Mouse (Mus musculus) spleen, adult 2 months (tissue): ENCODE measurements around the gene Tmem164. TPM values are rescaled to one million over a fixed set of nuclear protein-coding genes. Genes with fewer than 3 reads are reported as not detected.

ENCODE experiments used
- DNase-seq, 2 experiments: peaks; one replicate each; pipeline versions ENCODE4 v3.0.0 to v3.0.0-alpha.2; 2012 to 2021; ENCODE audit warnings: low spot score in 2 of 2, low read depth in 1 of 2
- H3K27ac ChIP-seq: fragments of 200-500 bp; 2 replicates; pipeline ENCODE4 v1.5.1; 2012; ENCODE audit warnings: low read length, inconsistent platforms; ENCODE audit not compliant: insufficient read depth
- H3K27me3 ChIP-seq: fragments of 200-500 bp; 2 replicates; pipeline ENCODE4 v1.6.1; 2012; ENCODE audit warnings: mild to moderate bottlenecking, moderate library complexity, low read length, inconsistent platforms; ENCODE audit not compliant: control insufficient read depth, insufficient read depth
- H3K36me3 ChIP-seq: fragments of 200-500 bp; 2 replicates; pipeline ENCODE4 v1.6.1; 2012; ENCODE audit warnings: mild to moderate bottlenecking, low read length, inconsistent platforms; ENCODE audit not compliant: control insufficient read depth, insufficient read depth
- H3K4me1 ChIP-seq: fragments of 200-500 bp; 2 replicates; pipeline ENCODE4 v1.6.1; 2011; ENCODE audit warnings: inconsistent platforms; ENCODE audit not compliant: control insufficient read depth, insufficient read depth, insufficient read length
- H3K4me3 ChIP-seq: fragments of 200-500 bp; 2 replicates; pipeline ENCODE4 v1.5.1; 2011; ENCODE audit warnings: mild to moderate bottlenecking, inconsistent platforms; ENCODE audit not compliant: insufficient read depth, insufficient read length; ENCODE audit errors: extremely low read depth
- CTCF ChIP-seq: fragments of 200-500 bp; IDR thresholded peaks from 2 replicates; pipeline ENCODE4 v1.5.1; 2011; ENCODE audit warnings: mild to moderate bottlenecking, inconsistent platforms; ENCODE audit not compliant: insufficient read depth, insufficient read length, insufficient replicate concordance; ENCODE audit errors: extremely low read depth
- POLR2A ChIP-seq: fragments of 200-500 bp; IDR thresholded peaks from 2 replicates; pipeline ENCODE4 v1.6.1; 2011; ENCODE audit warnings: low read depth, low read length, inconsistent platforms
- WGBS: fragments of 180-500 bp; shearing (Covaris S2); methylation state at CpG from one replicate; pipeline ENCODE4 v1.1.7; 2018; 5-methylcytosine and 5-hydroxymethylcytosine counted together
- polyA plus RNA-seq: library from polyadenylated mRNA; depleted of rRNA; stranded (reverse); fragments of >200 nt; gene quantifications from 2 replicates; pipeline ENCODE4 v1.2.3, GENCODE M21; 2012

The Tmem164 gene
- polyA plus RNA-seq, 1 experiment, result 13.4 TPM

- no peak for DNase-seq
- Histone ChIP-seq H3K4me3 (no peak overlapping the region), H3K4me1 (no peaks in the 10 kb centered on the region), H3K27me3 (no peaks in the 10 kb centered on the region), H3K27ac (no peak overlapping the region), H3K36me3 (no peaks in the 10 kb centered on the region; the same call in 1 of the 2 replicates)
- TF ChIP-seq CTCF (no peak), POLR2A (no peak)
- WGBS, result 72% methylated on average over 4 of the region's 4 CpGs
Measured at GRCm38 (mm10) chrX:142794069-142794610, 112.9 kb downstream of the Tmem164 start.

DNA sequence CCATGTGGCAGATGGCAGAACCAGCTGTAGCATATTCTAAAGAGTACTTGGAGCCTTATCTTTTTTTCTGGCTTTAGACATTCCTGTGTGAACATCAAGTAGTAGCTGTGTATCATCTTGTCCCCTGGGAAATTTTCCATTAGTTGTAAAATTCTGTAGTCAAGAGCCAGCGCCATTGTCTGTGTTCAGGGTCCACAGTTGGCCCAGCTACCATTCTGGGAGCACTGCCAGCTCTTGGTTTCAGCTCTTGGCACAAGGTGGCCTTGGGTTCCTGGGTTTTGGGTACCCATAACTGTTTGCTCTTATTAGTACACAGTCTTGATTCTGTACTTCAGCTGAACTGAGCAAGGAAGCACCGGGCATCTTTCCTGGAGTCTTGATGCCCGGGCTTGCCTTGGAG, 123.4 kb downstream of the Tmem164 start:
- TF ChIP-seq CTCF, result no peak
- TF ChIP-seq POLR2A, result no peak
- no peak for DNase-seq
- no peaks in the 10 kb centered on the region; the same call in 1 of the 2 replicates for H3K4me1 ChIP-seq
- no peak overlapping the region for H3K4me3 ChIP-seq
- no peaks in the 10 kb centered on the region for H3K36me3 ChIP-seq
- H3K27ac ChIP-seq, result no peak overlapping the region
- WGBS, result 86% methylated on average over 3 of the region's 3 CpGs
- H3K27me3 ChIP-seq, result no peaks in the 10 kb centered on the region

- 74% methylated on average over 6 of the region's 6 CpGs for WGBS
- TF ChIP-seq CTCF, result no peak
- TF ChIP-seq POLR2A, result no peak
- no peaks in the 10 kb centered on the region for H3K27me3 ChIP-seq
Measured at GRCm38 (mm10) chrX:142806126-142806525, 124.9 kb downstream of the Tmem164 start.

GRCm38 (mm10) chrX:142806620-142807061, 125.4 kb downstream of the Tmem164 start:
- TF ChIP-seq POLR2A (no peak), CTCF (no peak)
- no peak for DNase-seq
- no peaks in the 10 kb centered on the region; the same call in 1 of the 2 replicates for H3K4me1 ChIP-seq
- no peaks in the 10 kb centered on the region for H3K36me3 ChIP-seq
- WGBS, result 63% methylated on average over 10 of the region's 10 CpGs
- H3K4me3 ChIP-seq, result no peak overlapping the region
- H3K27me3 ChIP-seq, result no peaks in the 10 kb centered on the region
- no peak overlapping the region for H3K27ac ChIP-seq

More at GRCm38 (mm10) chrX:142806126-142806525, 124.9 kb downstream of the Tmem164 start:
- Histone ChIP-seq H3K27ac (no peak overlapping the region), H3K36me3 (no peaks in the 10 kb centered on the region), H3K4me1 (no peaks in the 10 kb centered on the region; the same call in 1 of the 2 replicates), H3K4me3 (no peak overlapping the region)
- no peak for DNase-seq

DNA sequence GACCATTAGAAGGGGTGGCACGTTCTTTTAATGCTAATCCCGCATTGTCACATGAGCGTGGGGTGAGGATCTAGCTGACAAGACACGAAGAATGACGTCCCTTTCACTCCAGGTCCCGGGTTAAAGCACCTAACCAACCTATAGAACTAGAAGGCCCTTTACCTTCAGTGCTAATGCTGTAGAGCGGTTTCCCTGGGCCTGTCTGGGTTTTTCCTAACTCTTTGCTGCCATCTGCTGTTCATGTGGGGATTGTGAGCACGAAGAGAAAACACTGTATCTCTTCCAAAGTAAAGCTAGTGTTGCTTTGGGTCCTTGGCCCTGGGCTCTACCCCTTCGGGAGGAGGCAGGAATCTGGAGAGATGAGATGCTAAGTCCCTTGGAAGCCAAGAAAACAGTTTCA, 127.2 kb downstream of the Tmem164 start:
- Histone ChIP-seq H3K4me3 (no peak overlapping the region), H3K27ac (no peak overlapping the region), H3K36me3 (no peaks in the 10 kb centered on the region), H3K4me1 (no peaks in the 10 kb centered on the region; the same call in 1 of the 2 replicates), H3K27me3 (no peaks in the 10 kb centered on the region)
- TF ChIP-seq POLR2A, result no peak
- TF ChIP-seq CTCF, result peak; percentile 23; the same call in 1 of the 2 replicates
- 57% methylated on average over 9 of the region's 9 CpGs for WGBS
- peak in 1 of 2 experiments; percentile 33 for DNase-seq

DNA sequence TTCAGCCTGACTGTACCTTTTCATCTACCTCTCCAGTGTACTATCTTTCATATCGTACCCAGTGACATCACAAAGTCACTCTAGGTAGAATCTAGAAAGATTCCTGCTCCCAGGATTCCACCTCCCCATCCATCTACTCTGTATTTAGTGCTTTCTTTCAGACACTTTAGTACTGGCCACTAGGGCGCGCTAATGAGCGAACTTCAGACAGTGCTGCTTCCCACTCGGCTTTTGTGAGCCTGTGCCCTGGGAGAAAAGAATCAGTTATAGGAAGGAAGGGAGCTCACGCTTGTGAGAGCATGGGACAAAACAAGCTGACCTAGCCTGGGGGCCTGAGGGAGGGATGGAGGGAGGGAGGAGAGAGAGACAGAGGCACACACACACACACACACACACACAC, 131.9 kb downstream of the Tmem164 start:
- H3K4me1 ChIP-seq, result no peaks in the 10 kb centered on the region
- no peaks in the 10 kb centered on the region for H3K27me3 ChIP-seq
- TF ChIP-seq CTCF (no peak), POLR2A (no peak)
- no peak overlapping the region for H3K4me3 ChIP-seq
- DNase-seq, result no peak
- no peak overlapping the region for H3K27ac ChIP-seq
- 37% methylated on average over 6 of the region's 6 CpGs for WGBS
- H3K36me3 ChIP-seq, result no peaks in the 10 kb centered on the region

GRCm38 (mm10) chrX:142818057-142818682, 137.0 kb downstream of the Tmem164 start:
- DNase-seq, result peak in 1 of 2 experiments; percentile 22
- Histone ChIP-seq H3K36me3 (no peaks in the 10 kb centered on the region), H3K4me1 (no peaks in the 10 kb centered on the region), H3K4me3 (no peak overlapping the region), H3K27me3 (no peaks in the 10 kb centered on the region), H3K27ac (no peak overlapping the region)
- 60% methylated on average over 10 of the region's 10 CpGs for WGBS
- TF ChIP-seq POLR2A, result no peak
- TF ChIP-seq CTCF, result peak; percentile 19; the same call in 1 of the 2 replicates
